Mouse (Mus musculus): ENCODE measurements around the gene Setd3.

Setd3 gene

GRCm38 (mm10) chr12:108203895-108204294, 24.8 kb upstream of the Setd3 start:
- DNase-seq (ENCODE audit: low spot score), result no peak

- no peak for DNase-seq (ENCODE audit: low spot score)
Observed at GRCm38 (mm10) chr12:108200094-108200493, 21.0 kb upstream of the Setd3 start.

GRCm38 (mm10) chr12:108198447-108198846, 19.3 kb upstream of the Setd3 start:
- DNase-seq (ENCODE audit: low spot score), result no peak

- DNase-seq (ENCODE audit: low spot score), result no peak
Observed at GRCm38 (mm10) chr12:108195761-108196160, 16.6 kb upstream of the Setd3 start.

GRCm38 (mm10) chr12:108193878-108194277, 14.8 kb upstream of the Setd3 start:
- no peak for DNase-seq (ENCODE audit: low spot score)

- peak; percentile 42 for DNase-seq (ENCODE audit: low spot score)
Observed at GRCm38 (mm10) chr12:108187541-108188091, 8.5 kb upstream of the Setd3 start.

GRCm38 (mm10) chr12:108181716-108182115, 2.6 kb upstream of the Setd3 start:
- DNase-seq (ENCODE audit: low spot score), result no peak

GRCm38 (mm10) chr12:108179321-108180266, 480 bp upstream of the Setd3 start, which contains the start of gene Ccnk:
Gene Ccnk (plus strand): TSS chr12:108179579.
- DNase-seq (ENCODE audit: low spot score), result peak; percentile 100

- peak; percentile 37 for DNase-seq (ENCODE audit: low spot score)
Observed at GRCm38 (mm10) chr12:108178331-108179245, 526 bp downstream of the Setd3 start.

- no peak for DNase-seq (ENCODE audit: low spot score)
Observed at GRCm38 (mm10) chr12:108176366-108176765, 2.7 kb downstream of the Setd3 start.

- no peak for DNase-seq (ENCODE audit: low spot score)
Observed at GRCm38 (mm10) chr12:108174606-108175505, 4.3 kb downstream of the Setd3 start.

- no peak for DNase-seq (ENCODE audit: low spot score)
Observed at GRCm38 (mm10) chr12:108172639-108173038, 6.5 kb downstream of the Setd3 start.

GRCm38 (mm10) chr12:108171336-108171735, 7.8 kb downstream of the Setd3 start:
- no peak for DNase-seq (ENCODE audit: low spot score)

GRCm38 (mm10) chr12:108170467-108170866, 8.6 kb downstream of the Setd3 start:
- DNase-seq (ENCODE audit: low spot score), result no peak

- no peak for DNase-seq (ENCODE audit: low spot score)
Observed at GRCm38 (mm10) chr12:108168909-108169308, 10.2 kb downstream of the Setd3 start.

- DNase-seq (ENCODE audit: low spot score), result no peak
Observed at GRCm38 (mm10) chr12:108163706-108164105, 15.4 kb downstream of the Setd3 start.

- DNase-seq (ENCODE audit: low spot score), result no peak
Observed at GRCm38 (mm10) chr12:108162036-108162435, 17.1 kb downstream of the Setd3 start.

- no peak for DNase-seq (ENCODE audit: low spot score)
Observed at GRCm38 (mm10) chr12:108159863-108160262, 19.3 kb downstream of the Setd3 start.

- no peak for DNase-seq (ENCODE audit: low spot score)
Observed at GRCm38 (mm10) chr12:108152743-108153142, 26.4 kb downstream of the Setd3 start.

- no peak for DNase-seq (ENCODE audit: low spot score)
Observed at GRCm38 (mm10) chr12:108149764-108150163, 29.4 kb downstream of the Setd3 start.

- DNase-seq (ENCODE audit: low spot score), result no peak
Observed at GRCm38 (mm10) chr12:108145198-108145597, 33.9 kb downstream of the Setd3 start.

Measured in adipocyte (in vitro differentiated cells).